Mouse (Mus musculus) lung, embryonic 14.5 days (tissue): Measurements from ENCODE around the gene Olfr457. TPM values are rescaled to one million over a fixed set of nuclear protein-coding genes. Genes with fewer than 3 reads are reported as not detected.

ENCODE experiments used
- ATAC-seq: fragments of 200-750 bp; cut with Nextera tagmentation; 2 replicates; pipeline ENCODE4 v1.8.0; 2017; ENCODE audit warnings: mild to moderate bottlenecking, moderate TSS enrichment, moderate library complexity; ENCODE audit not compliant: insufficient read depth
- DNase-seq: peaks from one replicate; pipeline ENCODE4 v3.0.0-alpha.2; 2015
- H3K27ac ChIP-seq: fragments of 300-500 bp; sonication (generic); 2 replicates; pipeline ENCODE4 v1.5.1; 2014; ENCODE audit warnings: low read depth, mild to moderate bottlenecking, moderate library complexity
- H3K27me3 ChIP-seq: fragments of 300-500 bp; sonication (generic); 2 replicates; pipeline ENCODE4 v1.6.1; 2014; ENCODE audit warnings: low read length, control low read depth; ENCODE audit not compliant: insufficient read depth
- H3K36me3 ChIP-seq: fragments of 300-500 bp; sonication (generic); 2 replicates; pipeline ENCODE4 v1.6.1; 2014; ENCODE audit warnings: control low read depth; ENCODE audit not compliant: insufficient read depth
- H3K4me1 ChIP-seq: fragments of 300-500 bp; sonication (generic); 2 replicates; pipeline ENCODE4 v1.6.1; 2014; ENCODE audit warnings: antibody characterized with exemption, control low read depth; ENCODE audit not compliant: insufficient read depth
- H3K4me2 ChIP-seq: fragments of 300-500 bp; sonication (generic); 2 replicates; pipeline ENCODE4 v1.6.1; 2014; ENCODE audit warnings: mild to moderate bottlenecking
- H3K4me3 ChIP-seq: fragments of 300-500 bp; sonication (generic); 2 replicates; pipeline ENCODE4 v1.5.1; 2014; ENCODE audit warnings: low read depth, low read length
- H3K9ac ChIP-seq: fragments of 300-500 bp; sonication (generic); 2 replicates; pipeline ENCODE4 v1.6.1; 2014
- H3K9me3 ChIP-seq: fragments of 300-500 bp; sonication (generic); 2 replicates; pipeline ENCODE4 v1.6.1; 2016; ENCODE audit warnings: low read depth, low read length, control low read depth
- CTCF ChIP-seq: IDR thresholded peaks from 2 replicates; pipeline ENCODE4 v1.5.1; 2016; ENCODE audit warnings: antibody characterized with exemption, low read depth
- WGBS: fragments of 180-500 bp; shearing (Covaris S2); extraction: QIAGEN DNeasy Blood & Tissue Kit; methylation state at CpG from one replicate; pipeline ENCODE4 v1.1.7; 2014; 5-methylcytosine and 5-hydroxymethylcytosine counted together
- polyA plus RNA-seq: library from polyadenylated mRNA; unstranded; fragments of >200 nt; fragmentation: Nextera tagmentation; extraction: Ambion mirVana; gene quantifications from 2 replicates; pipeline ENCODE4 v1.2.1, GENCODE M21; 2014

Olfr457 gene
- polyA plus RNA-seq, 1 experiment from 2014 or later: not detected

DNA sequence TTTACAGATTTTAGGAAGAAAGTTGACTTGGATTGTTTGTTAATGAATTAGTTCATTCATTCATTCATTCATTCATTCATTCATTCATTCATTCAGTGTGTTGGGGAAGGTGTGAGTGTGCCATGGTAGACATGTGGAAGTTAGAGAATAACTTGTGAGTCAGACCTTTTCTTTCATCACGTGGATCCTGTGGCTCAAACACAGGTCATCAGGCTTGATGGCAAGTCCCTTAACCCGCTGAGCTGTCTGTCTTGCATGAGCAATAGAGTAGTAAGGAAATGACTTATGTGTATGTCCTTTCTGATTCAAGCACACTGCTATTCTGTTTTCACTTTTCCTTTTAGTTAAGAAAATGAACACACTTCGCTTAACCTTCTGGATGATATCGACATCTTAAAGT lies 5.6 kb downstream of the Olfr457 start:
- no peaks in the 10 kb centered on the region for H3K9me3 ChIP-seq
- no peak overlapping the region for H3K4me3 ChIP-seq
- TF ChIP-seq CTCF: no peak
- no peaks in the 10 kb centered on the region for H3K27me3 ChIP-seq
- ATAC-seq (no peak), DNase-seq (no peak)
- no peaks in the 10 kb centered on the region for H3K4me1 ChIP-seq
- H3K4me2 ChIP-seq: no peak overlapping the region
- H3K9ac ChIP-seq: no peak overlapping the region
- no peak overlapping the region for H3K27ac ChIP-seq
- no peaks in the 10 kb centered on the region for H3K36me3 ChIP-seq
- 85% methylated on average over 4 of the region's 4 CpGs for WGBS

DNA sequence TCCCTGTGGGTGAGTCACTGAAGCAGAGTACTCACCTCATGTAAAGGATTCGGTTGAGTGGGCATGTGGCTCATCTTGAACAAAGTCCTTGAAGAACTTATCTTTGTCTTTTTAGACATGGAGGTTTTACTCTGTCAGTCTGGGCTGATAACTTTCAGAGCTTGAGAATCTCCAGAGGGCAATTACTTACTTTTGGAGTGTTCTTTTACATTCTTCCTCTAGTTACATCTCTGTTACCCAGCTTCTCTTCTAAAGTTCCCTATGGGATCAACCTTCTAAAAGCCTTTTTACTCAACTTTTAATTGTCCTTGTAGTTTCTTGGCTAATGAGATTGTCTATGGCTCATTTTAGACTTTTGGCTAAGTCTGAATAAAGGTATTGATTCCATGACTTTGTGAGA lies 11.0 kb downstream of the Olfr457 start, which contains the start of gene Olfr458:
TSS of gene Olfr458 (minus strand) at position 101 of the 400 bp plus-strand sequence.
- TF ChIP-seq CTCF: no peak
- no peaks in the 10 kb centered on the region for H3K36me3 ChIP-seq
- no peak for ATAC-seq
- H3K27ac ChIP-seq: no peak within 1 kb of the TSS
- no peaks in the 10 kb centered on the region for H3K27me3 ChIP-seq
- H3K9ac ChIP-seq: no peak within 1 kb of the TSS
- no peaks in the 10 kb centered on the region for H3K9me3 ChIP-seq
- H3K4me1 ChIP-seq: no peaks in the 10 kb centered on the region
- 67% methylated on average over 1 of the region's 1 CpGs for WGBS
- no peak within 1 kb of the TSS for H3K4me3 ChIP-seq
- no peak within 1 kb of the TSS for H3K4me2 ChIP-seq
- DNase-seq: no peak

DNA sequence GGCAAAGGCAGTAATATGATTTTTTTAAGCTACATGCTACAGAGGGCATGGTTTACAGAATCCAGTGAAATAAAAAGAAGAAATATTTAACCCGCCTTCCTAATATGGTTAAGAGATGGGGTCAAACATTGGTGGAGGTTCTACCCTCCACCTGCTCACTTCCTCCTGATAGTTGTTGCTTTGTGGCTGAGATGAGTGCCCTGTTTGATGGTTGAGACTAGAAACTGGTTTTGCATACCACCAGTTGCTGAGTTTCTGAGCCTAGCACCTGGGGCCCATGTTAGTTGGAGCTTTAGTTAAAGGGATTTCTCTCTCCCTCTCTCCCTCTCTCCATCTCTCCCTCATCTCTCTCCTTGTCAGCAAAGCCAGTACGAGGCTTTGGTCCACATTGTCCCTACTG lies 28.8 kb downstream of the Olfr457 start:
- Histone ChIP-seq H3K4me2 (no peak overlapping the region), H3K4me1 (no peaks in the 10 kb centered on the region), H3K4me3 (no peak overlapping the region), H3K9me3 (no peaks in the 10 kb centered on the region), H3K9ac (no peak overlapping the region), H3K27ac (no peak overlapping the region), H3K36me3 (no peaks in the 10 kb centered on the region), H3K27me3 (no peaks in the 10 kb centered on the region)
- no peak for ATAC-seq
- TF ChIP-seq CTCF: no peak
- 63% methylated on average over 2 of the region's 2 CpGs for WGBS
- DNase-seq: no peak

DNA sequence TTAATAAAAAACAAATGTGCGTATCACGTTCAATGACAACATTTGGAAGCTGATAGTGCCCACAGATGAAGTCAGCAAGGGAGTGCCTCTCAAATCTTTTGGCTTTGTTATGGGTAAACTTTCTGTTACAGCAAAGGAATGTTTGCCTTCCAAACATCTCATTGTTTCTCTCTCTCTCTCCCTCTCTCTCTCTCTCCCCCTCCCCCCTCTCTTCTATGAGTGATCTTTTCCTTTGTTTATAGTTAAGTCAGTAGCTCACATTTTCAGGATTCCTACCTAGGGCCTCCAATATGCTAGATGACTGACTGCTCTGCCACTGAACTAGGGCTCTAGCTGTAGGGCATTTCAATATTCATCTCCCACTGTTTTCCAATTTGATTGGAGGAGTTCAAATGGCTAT lies 31.6 kb downstream of the Olfr457 start:
- Histone ChIP-seq H3K4me3 (no peak overlapping the region), H3K36me3 (no peaks in the 10 kb centered on the region), H3K4me1 (no peaks in the 10 kb centered on the region), H3K4me2 (no peak overlapping the region), H3K27me3 (no peaks in the 10 kb centered on the region), H3K9me3 (no peaks in the 10 kb centered on the region), H3K27ac (no peak overlapping the region), H3K9ac (no peak overlapping the region)
- no peak for TF ChIP-seq CTCF
- DNase-seq: peak; percentile 9
- 44% methylated on average over 2 of the region's 2 CpGs for WGBS
- ATAC-seq: no peak

DNA sequence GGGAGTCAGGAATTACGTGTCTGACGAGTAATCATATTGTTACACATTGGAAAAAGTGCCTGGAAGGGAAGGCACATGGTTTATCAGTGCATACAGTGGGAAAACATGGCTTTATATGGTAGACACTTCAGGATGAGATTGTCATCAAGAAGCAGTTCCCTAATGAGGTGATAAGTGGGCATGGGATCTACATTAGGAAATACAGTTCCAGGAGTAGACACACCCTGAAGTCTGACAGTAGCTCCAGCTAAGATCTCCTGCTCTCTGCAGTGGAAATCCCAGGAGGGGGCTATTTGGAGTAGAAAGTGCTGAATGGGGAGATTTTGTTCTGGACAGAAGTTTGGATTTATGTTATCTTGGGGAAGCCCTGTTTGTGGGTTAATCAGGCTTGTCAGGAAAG lies 34.7 kb downstream of the Olfr457 start:
- Histone ChIP-seq H3K4me2 (no peak overlapping the region), H3K9ac (no peak overlapping the region), H3K36me3 (no peaks in the 10 kb centered on the region), H3K4me3 (no peak overlapping the region), H3K9me3 (no peaks in the 10 kb centered on the region), H3K27ac (no peak overlapping the region), H3K27me3 (no peaks in the 10 kb centered on the region), H3K4me1 (no peaks in the 10 kb centered on the region)
- TF ChIP-seq CTCF: no peak
- no peak for ATAC-seq
- DNase-seq: peak; percentile 11
- 33% methylated on average over 2 of the region's 2 CpGs for WGBS

DNA sequence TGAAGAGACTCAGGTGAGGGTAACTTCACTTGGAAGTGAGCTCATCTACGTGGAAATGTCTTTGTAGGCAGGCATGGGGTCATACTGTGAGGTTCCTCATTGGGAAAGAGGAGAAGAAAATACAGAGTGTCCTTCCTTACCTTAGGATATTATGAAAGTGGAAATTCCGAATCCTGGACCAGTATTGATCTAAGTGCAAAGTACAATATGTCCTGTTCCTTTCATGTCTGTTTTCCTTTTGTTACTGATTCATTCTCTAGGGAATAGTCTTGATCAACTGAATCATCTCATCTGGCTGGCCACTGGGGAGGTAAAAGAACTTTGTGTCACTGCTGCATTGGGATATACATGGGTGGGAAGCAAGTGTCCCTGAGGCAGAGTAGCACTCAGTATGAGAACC lies 40.6 kb downstream of the Olfr457 start:
- Histone ChIP-seq H3K27ac (no peak overlapping the region), H3K36me3 (no peaks in the 10 kb centered on the region), H3K27me3 (no peaks in the 10 kb centered on the region), H3K4me3 (no peak overlapping the region), H3K4me2 (no peak overlapping the region), H3K9me3 (no peaks in the 10 kb centered on the region), H3K4me1 (no peaks in the 10 kb centered on the region), H3K9ac (no peak overlapping the region)
- 67% methylated on average over 2 of the region's 2 CpGs for WGBS
- ATAC-seq (no peak), DNase-seq (no peak)
- no peak for TF ChIP-seq CTCF

DNA sequence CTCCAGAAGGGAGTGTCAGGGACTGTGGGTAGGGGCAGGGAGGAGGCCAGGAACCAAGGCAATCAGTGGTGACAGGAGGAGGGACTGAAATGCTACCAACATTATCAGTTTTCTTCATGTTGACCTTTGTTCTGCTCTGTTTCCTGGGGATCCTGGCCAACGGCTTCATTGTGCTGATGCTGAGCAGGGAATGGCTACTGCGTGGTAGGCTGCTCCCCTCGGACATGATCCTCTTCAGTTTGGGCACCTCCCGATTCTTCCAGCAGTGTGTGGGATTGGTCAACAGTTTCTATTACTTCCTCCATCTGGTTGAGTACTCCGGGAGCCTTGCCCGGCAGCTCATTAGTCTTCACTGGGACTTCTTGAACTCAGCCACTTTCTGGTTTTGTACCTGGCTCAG lies 41.7 kb downstream of the Olfr457 start, which contains the start of gene Tas2r126:
TSS of gene Tas2r126 (plus strand) at position 90 of the 400 bp plus-strand sequence.
- Histone ChIP-seq H3K4me1 (no peaks in the 10 kb centered on the region), H3K27me3 (no peaks in the 10 kb centered on the region), H3K9me3 (no peaks in the 10 kb centered on the region), H3K9ac (no peak within 1 kb of the TSS), H3K4me3 (no peak within 1 kb of the TSS), H3K36me3 (no peaks in the 10 kb centered on the region), H3K27ac (no peak within 1 kb of the TSS), H3K4me2 (no peak within 1 kb of the TSS)
- no peak for ATAC-seq
- no peak for DNase-seq
- no peak for TF ChIP-seq CTCF
- WGBS: 73% methylated on average over 6 of the region's 6 CpGs

DNA sequence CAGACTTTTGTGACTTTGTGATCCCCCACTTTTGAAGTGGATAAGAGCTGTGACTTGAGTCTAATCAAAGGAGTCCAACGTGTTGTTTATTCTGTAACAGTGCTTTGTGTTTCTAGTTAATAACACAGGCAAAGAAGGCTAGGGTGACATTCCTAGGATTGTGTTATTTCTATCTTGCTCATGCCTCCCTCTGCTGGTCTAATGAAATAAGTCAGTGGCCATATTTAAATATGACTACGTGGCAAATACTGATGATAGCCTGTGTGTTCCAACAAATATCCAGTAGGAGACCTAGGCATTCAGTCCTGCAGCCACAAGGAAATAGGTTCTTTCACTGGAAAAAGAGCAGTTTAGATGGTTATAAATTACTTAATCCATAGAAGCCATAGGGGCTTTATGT lies 42.6 kb downstream of the Olfr457 start:
- 50% methylated on average over 2 of the region's 2 CpGs for WGBS
- H3K36me3 ChIP-seq: no peaks in the 10 kb centered on the region
- peak; percentile 47 for DNase-seq

More for the DNA sequence above, 42.6 kb downstream of the Olfr457 start:
- no peaks in the 10 kb centered on the region for H3K4me1 ChIP-seq
- H3K27me3 ChIP-seq: no peaks in the 10 kb centered on the region
- no peaks in the 10 kb centered on the region for H3K9me3 ChIP-seq
- no peak overlapping the region for H3K27ac ChIP-seq
- H3K4me3 ChIP-seq: no peak overlapping the region
- H3K4me2 ChIP-seq: no peak overlapping the region
- H3K9ac ChIP-seq: no peak overlapping the region
- ATAC-seq: no peak
- peak; percentile 39; the same call in 1 of the 2 replicates for TF ChIP-seq CTCF
